Mouse (Mus musculus) CD8-positive naive resting alpha-beta T cell, adult 2 months (primary cell): ENCODE data around the gene Fam234b.

Experiments used
- DNase-seq, 2 experiments: peaks; one replicate each; pipeline ENCODE4 v3.0.0; 2022; ENCODE audit warnings: low read depth in 2 of 2, low spot score in 2 of 2

Gene Fam234b

GRCm38 (mm10) chr6:135223786-135224416 lies 26.1 kb downstream of the Fam234b start:
- DNase-seq: no peak

GRCm38 (mm10) chr6:135228465-135228941 lies 30.7 kb downstream of the Fam234b start:
- DNase-seq: no peak

- DNase-seq: no peak
Measured at GRCm38 (mm10) chr6:135230586-135230985, 32.8 kb downstream of the Fam234b start.

- no peak for DNase-seq
Measured at GRCm38 (mm10) chr6:135232443-135233182, 34.8 kb downstream of the Fam234b start.

- no peak for DNase-seq
Measured at GRCm38 (mm10) chr6:135235742-135236141, 38.0 kb downstream of the Fam234b start.

GRCm38 (mm10) chr6:135236576-135236975 lies 38.8 kb downstream of the Fam234b start:
- no peak for DNase-seq

GRCm38 (mm10) chr6:135237326-135237725 lies 39.5 kb downstream of the Fam234b start:
- no peak for DNase-seq

GRCm38 (mm10) chr6:135238211-135238610 lies 40.4 kb downstream of the Fam234b start:
- DNase-seq: no peak

GRCm38 (mm10) chr6:135240361-135240760 lies 42.6 kb downstream of the Fam234b start:
- no peak for DNase-seq

GRCm38 (mm10) chr6:135245586-135245985 lies 47.8 kb downstream of the Fam234b start:
- DNase-seq: no peak

- DNase-seq: no peak
Measured at GRCm38 (mm10) chr6:135247861-135248260, 50.1 kb downstream of the Fam234b start.

- DNase-seq: peak; percentile 16 to 41
Measured at GRCm38 (mm10) chr6:135249846-135250531, 52.2 kb downstream of the Fam234b start.

- no peak for DNase-seq
Measured at GRCm38 (mm10) chr6:135250926-135251699, 53.3 kb downstream of the Fam234b start.

- DNase-seq: no peak
Measured at GRCm38 (mm10) chr6:135251849-135252727, 54.3 kb downstream of the Fam234b start.

GRCm38 (mm10) chr6:135252728-135253077 lies 54.9 kb downstream of the Fam234b start:
- DNase-seq: peak; percentile 11 to 27

- DNase-seq: no peak
Measured at GRCm38 (mm10) chr6:135254153-135254552, 56.4 kb downstream of the Fam234b start, which contains the start of gene Gsg1. Gene Gsg1, minus strand, starts transcription at chr6:135254351.

GRCm38 (mm10) chr6:135260435-135260834 lies 62.7 kb downstream of the Fam234b start:
- DNase-seq: no peak

GRCm38 (mm10) chr6:135261124-135261523 lies 63.3 kb downstream of the Fam234b start:
- no peak for DNase-seq

- no peak for DNase-seq
Measured at GRCm38 (mm10) chr6:135262565-135262964, 64.8 kb downstream of the Fam234b start.

GRCm38 (mm10) chr6:135264136-135264535 lies 66.4 kb downstream of the Fam234b start:
- no peak for DNase-seq
